Mouse (Mus musculus) testis, postnatal 10 days (tissue): ENCODE measurements around the gene Krtap9-1.
"Not testable (repeated sequence)": the region's sequence is repeated elsewhere in the genome, so short reads cannot be mapped to it uniquely, and the experiment has no call there.

Experiments
- DNase-seq: peaks from one replicate; pipeline ENCODE4 v3.0.0; 2021; ENCODE audit warnings: low spot score

Gene Krtap9-1

GRCm38 (mm10) chr11:99873089-99873488 lies at the start of gene Krtap9-1:
Gene Krtap9-1, plus strand, starts transcription at chr11:99873389.
- not testable (repeated sequence) for DNase-seq

- no peak for DNase-seq
These were observed 35.2 kb upstream of the Krtap9-1 start, which contains the start of gene 2300003K06Rik for GRCm38 (mm10) chr11:99837966-99838365. Gene 2300003K06Rik, minus strand, starts transcription at chr11:99838066.

GRCm38 (mm10) chr11:99842185-99842584 lies 31.0 kb upstream of the Krtap9-1 start:
- DNase-seq: no peak

GRCm38 (mm10) chr11:99846746-99847145 lies 26.4 kb upstream of the Krtap9-1 start:
- no peak for DNase-seq

- DNase-seq: no peak
These were observed 21.7 kb upstream of the Krtap9-1 start, which contains the start of gene Krtap4-16 for GRCm38 (mm10) chr11:99851508-99851907. Gene Krtap4-16, minus strand, starts transcription at chr11:99851608.

- no peak for DNase-seq
These were observed 19.1 kb upstream of the Krtap9-1 start for GRCm38 (mm10) chr11:99854121-99854520.

GRCm38 (mm10) chr11:99857617-99858016 lies 15.6 kb upstream of the Krtap9-1 start, which contains the start of gene Gm11568:
Gene Gm11568, plus strand, starts transcription at chr11:99857917.
- no peak for DNase-seq

GRCm38 (mm10) chr11:99858761-99859160 lies 14.4 kb upstream of the Krtap9-1 start:
- DNase-seq: no peak

- DNase-seq: not testable (repeated sequence)
These were observed 9.0 kb upstream of the Krtap9-1 start, which contains the start of gene Gm11559 for GRCm38 (mm10) chr11:99864176-99864575. Gene Gm11559, plus strand, starts transcription at chr11:99864476.

GRCm38 (mm10) chr11:99878887-99879286 lies 5.7 kb downstream of the Krtap9-1 start, which contains the start of gene Gm11567:
Gene Gm11567, plus strand, starts transcription at chr11:99879187.
- not testable (repeated sequence) for DNase-seq

- DNase-seq: no peak
These were observed 34.4 kb downstream of the Krtap9-1 start, which contains the start of gene Krtap31-1 for GRCm38 (mm10) chr11:99907620-99908019. Gene Krtap31-1, plus strand, starts transcription at chr11:99907920.

GRCm38 (mm10) chr11:99914451-99914850 lies 41.3 kb downstream of the Krtap9-1 start, which contains the start of gene Gm11565:
Gene Gm11565, plus strand, starts transcription at chr11:99914751.
- DNase-seq: no peak
